Mouse (Mus musculus) heart, embryonic 11.5 days (tissue): Measurements from ENCODE around the gene Lyrm7. TPM values are rescaled to one million over a fixed set of nuclear protein-coding genes. Genes with fewer than 3 reads are reported as not detected.

Experiments
- ATAC-seq: fragments of 200-750 bp; cut with Nextera tagmentation; replicated peaks from 2 replicates; pipeline ENCODE4 v1.8.0; 2017; ENCODE audit warnings: moderate library complexity; ENCODE audit not compliant: insufficient number of reproducible peaks, low FRiP score, low TSS enrichment
- H3K27ac ChIP-seq: fragments of 300-500 bp; sonication (generic); 2 replicates; pipeline ENCODE4 v1.5.1; 2014; ENCODE audit warnings: mild to moderate bottlenecking, low read depth, low read length
- H3K27me3 ChIP-seq: fragments of 300-500 bp; sonication (generic); 2 replicates; pipeline ENCODE4 v1.6.1; 2014; ENCODE audit warnings: mild to moderate bottlenecking, low read length, mixed read lengths; ENCODE audit not compliant: control insufficient read depth, insufficient read depth
- H3K36me3 ChIP-seq: fragments of 300-500 bp; sonication (generic); 2 replicates; pipeline ENCODE4 v1.6.1; 2014; ENCODE audit warnings: mild to moderate bottlenecking, low read length, moderate library complexity, mixed read lengths; ENCODE audit not compliant: control insufficient read depth, insufficient read depth
- H3K4me1 ChIP-seq: fragments of 300-500 bp; sonication (generic); 2 replicates; pipeline ENCODE4 v1.6.1; 2014; ENCODE audit warnings: low read length; ENCODE audit not compliant: control insufficient read depth, insufficient read depth
- H3K4me2 ChIP-seq: fragments of 300-500 bp; sonication (generic); 2 replicates; pipeline ENCODE4 v1.6.1; 2014; ENCODE audit warnings: mild to moderate bottlenecking, moderate library complexity
- H3K4me3 ChIP-seq: fragments of 300-500 bp; sonication (generic); 2 replicates; pipeline ENCODE4 v1.5.1; 2014; ENCODE audit warnings: low read depth, low read length
- H3K9ac ChIP-seq: fragments of 300-500 bp; sonication (generic); 2 replicates; pipeline ENCODE4 v1.6.1; 2014; ENCODE audit warnings: mild to moderate bottlenecking, low read depth, low read length, moderate library complexity
- H3K9me3 ChIP-seq: fragments of 300-500 bp; sonication (generic); replicated peaks from 2 replicates; pipeline ENCODE4 v1.6.1; 2016; ENCODE audit warnings: low read length; ENCODE audit not compliant: control insufficient read depth
- WGBS: fragments of 180-500 bp; shearing (Covaris S2); extraction: QIAGEN DNeasy Blood & Tissue Kit; methylation state at CpG from one replicate; pipeline ENCODE4 v1.1.7; 2014; ENCODE audit not compliant: insufficient replicate concordance; 5-methylcytosine and 5-hydroxymethylcytosine counted together
- polyA plus RNA-seq: library from polyadenylated mRNA; unstranded; fragments of >200 nt; fragmentation: Nextera tagmentation; extraction: Ambion mirVana; gene quantifications from 2 replicates; pipeline ENCODE4 v1.2.1, GENCODE M21; 2014

The Lyrm7 gene
- polyA plus RNA-seq, 1 experiment from 2014 or later: 16.5 TPM

- Histone ChIP-seq H3K4me1 (peaks cover 7% of the 10 kb centered on the region; the same call in 1 of the 2 replicates), H3K9ac (no peak overlapping the region), H3K27ac (no peak overlapping the region), H3K4me2 (no peak overlapping the region), H3K36me3 (no peaks in the 10 kb centered on the region), H3K27me3 (no peaks in the 10 kb centered on the region), H3K9me3 (no peaks in the 10 kb centered on the region; the same call in 1 of the 2 replicates), H3K4me3 (no peak overlapping the region)
- WGBS: 65% methylated on average over 6 of the region's 6 CpGs
- ATAC-seq: no peak
These were observed 27.2 kb upstream of the Lyrm7 start for GRCm38 (mm10) chr11:54887927-54888326.

- Histone ChIP-seq H3K9me3 (no peaks in the 10 kb centered on the region; the same call in 1 of the 2 replicates), H3K4me3 (no peak overlapping the region), H3K4me2 (no peak overlapping the region), H3K36me3 (no peaks in the 10 kb centered on the region), H3K9ac (no peak overlapping the region), H3K27ac (no peak overlapping the region), H3K27me3 (no peaks in the 10 kb centered on the region), H3K4me1 (peaks cover 21% of the 10 kb centered on the region)
- WGBS: 89% methylated on average over 2 of the region's 2 CpGs
- no peak for ATAC-seq
These were observed 24.7 kb upstream of the Lyrm7 start for GRCm38 (mm10) chr11:54885406-54885805.

GRCm38 (mm10) chr11:54884937-54885336, 24.2 kb upstream of the Lyrm7 start:
- no peak for ATAC-seq
- Histone ChIP-seq H3K4me3 (no peak overlapping the region), H3K36me3 (no peaks in the 10 kb centered on the region), H3K4me1 (peaks cover 26% of the 10 kb centered on the region), H3K27me3 (no peaks in the 10 kb centered on the region), H3K27ac (peak overlapping the region; percentile 1; the same call in 1 of the 2 replicates), H3K4me2 (no peak overlapping the region), H3K9ac (no peak overlapping the region), H3K9me3 (no peaks in the 10 kb centered on the region; the same call in 1 of the 2 replicates)
- 21% methylated on average over 5 of the region's 5 CpGs for WGBS

- H3K4me1 ChIP-seq: peaks cover 30% of the 10 kb centered on the region
- no peaks in the 10 kb centered on the region; the same call in 1 of the 2 replicates for H3K9me3 ChIP-seq
- no peak overlapping the region for H3K4me2 ChIP-seq
- H3K36me3 ChIP-seq: no peaks in the 10 kb centered on the region
- 67% methylated on average over 5 of the region's 5 CpGs for WGBS
- ATAC-seq: no peak
- H3K27me3 ChIP-seq: no peaks in the 10 kb centered on the region
- no peak overlapping the region for H3K9ac ChIP-seq
- H3K27ac ChIP-seq: no peak overlapping the region
- no peak overlapping the region for H3K4me3 ChIP-seq
These were observed 23.6 kb upstream of the Lyrm7 start for GRCm38 (mm10) chr11:54884197-54884828.

- no peak overlapping the region for H3K4me3 ChIP-seq
- 22% methylated on average over 8 of the region's 8 CpGs for WGBS
- H3K4me2 ChIP-seq: no peak overlapping the region
- no peaks in the 10 kb centered on the region for H3K27me3 ChIP-seq
- no peaks in the 10 kb centered on the region for H3K9me3 ChIP-seq
- ATAC-seq: no peak
- H3K27ac ChIP-seq: peak overlapping the region; percentile 72
- H3K36me3 ChIP-seq: no peaks in the 10 kb centered on the region
- H3K4me1 ChIP-seq: peaks cover 30% of the 10 kb centered on the region
- H3K9ac ChIP-seq: no peak overlapping the region
These were observed 22.0 kb upstream of the Lyrm7 start for GRCm38 (mm10) chr11:54882671-54883070.

- Histone ChIP-seq H3K4me1 (peaks cover 30% of the 10 kb centered on the region), H3K27ac (peak overlapping the region; percentile 90), H3K4me3 (no peak overlapping the region), H3K27me3 (no peaks in the 10 kb centered on the region), H3K9me3 (no peaks in the 10 kb centered on the region), H3K9ac (peak overlapping the region; percentile 16; the same call in 1 of the 2 replicates), H3K36me3 (no peaks in the 10 kb centered on the region), H3K4me2 (no peak overlapping the region)
- no peak for ATAC-seq
- WGBS: 8% methylated on average over 2 of the region's 2 CpGs
These were observed 20.3 kb upstream of the Lyrm7 start for GRCm38 (mm10) chr11:54881051-54881474.

- peak overlapping the region; percentile 16; the same call in 1 of the 2 replicates for H3K4me2 ChIP-seq
- WGBS: 9% methylated on average over 10 of the region's 10 CpGs
- no peaks in the 10 kb centered on the region for H3K36me3 ChIP-seq
- H3K27me3 ChIP-seq: no peaks in the 10 kb centered on the region
- H3K4me3 ChIP-seq: no peak overlapping the region
- no peak overlapping the region for H3K9ac ChIP-seq
- H3K27ac ChIP-seq: peak overlapping the region; percentile 90
- H3K4me1 ChIP-seq: peaks cover 27% of the 10 kb centered on the region
- no peaks in the 10 kb centered on the region for H3K9me3 ChIP-seq
- ATAC-seq: peak; percentile 61
These were observed 19.2 kb upstream of the Lyrm7 start for GRCm38 (mm10) chr11:54879922-54880321.

- peaks cover 23% of the 10 kb centered on the region for H3K4me1 ChIP-seq
- 20% methylated on average over 4 of the region's 4 CpGs for WGBS
- no peak overlapping the region for H3K9ac ChIP-seq
- no peaks in the 10 kb centered on the region for H3K36me3 ChIP-seq
- no peaks in the 10 kb centered on the region for H3K9me3 ChIP-seq
- no peak overlapping the region; the same call in 1 of the 2 replicates for H3K4me2 ChIP-seq
- peak overlapping the region; percentile 90 for H3K27ac ChIP-seq
- H3K27me3 ChIP-seq: no peaks in the 10 kb centered on the region
- ATAC-seq: peak; percentile 55
- no peak overlapping the region for H3K4me3 ChIP-seq
These were observed 18.7 kb upstream of the Lyrm7 start for GRCm38 (mm10) chr11:54879434-54879833.

- 69% methylated on average over 6 of the region's 6 CpGs for WGBS
- Histone ChIP-seq H3K36me3 (0 out of 2 replicates have a peak, but pooled peaks cover 4% of the 10 kb centered on the region), H3K9me3 (no peaks in the 10 kb centered on the region), H3K4me1 (peaks cover 23% of the 10 kb centered on the region), H3K4me2 (no peak overlapping the region), H3K9ac (no peak overlapping the region), H3K27ac (no peak overlapping the region), H3K4me3 (no peak overlapping the region), H3K27me3 (no peaks in the 10 kb centered on the region)
- ATAC-seq: no peak
These were observed 18.2 kb upstream of the Lyrm7 start for GRCm38 (mm10) chr11:54878893-54879292.
